8 mouse cellular contexts compared by ENCODE assay signal in genomic region chr1:184999780-185000599, GRCm38 (mm10). TPM values are rescaled to one million over a fixed set of nuclear protein-coding genes. Genes with fewer than 3 reads are reported as not detected.
DNase-seq lines count a peak whose midpoint lies in the region; ATAC-seq and TF ChIP-seq lines count a peak whose summit lies in the region.

No protein-coding gene starts in this region.

- peak overlapping the region; percentile 78 for H3K4me3 ChIP-seq in hindbrain, embryonic 14.5 days (replicated peaks; ENCODE audit: low read length)
- H3K4me3 ChIP-seq in midbrain, embryonic 14.5 days (replicated peaks; ENCODE audit: low read depth, low read length): peak overlapping the region; percentile 92
- peak overlapping the region; percentile 48 for H3K4me3 ChIP-seq in stomach, postnatal 0 days (ENCODE audit: low read depth, low read length)
- H3K4me3 ChIP-seq in thymus, adult 2 months (ENCODE audit: control insufficient read depth, insufficient read depth, low read length): no peak overlapping the region

- peak overlapping the region; percentile 66 for H3K4me2 ChIP-seq in hindbrain, embryonic 14.5 days (replicated peaks)
- H3K4me2 ChIP-seq in midbrain, embryonic 14.5 days (ENCODE audit: low read length): peak overlapping the region; percentile 83
- peak overlapping the region; percentile 89 for H3K4me2 ChIP-seq in stomach, postnatal 0 days (replicated peaks; ENCODE audit: low read depth)

- DNase-seq in adrenal gland, adult 18-20 months (ENCODE audit: low spot score in 2 of 2): peak; percentile 25 to 41
- peak; percentile 60 for DNase-seq in cerebellum, adult 8-10 months
- DNase-seq in forelimb bud, embryonic 11.5 days (ENCODE audit: low read depth, low spot score): peak; percentile 18
- peak; percentile 62 for DNase-seq in hindbrain, embryonic 14.5 days (ENCODE audit: low spot score)
- DNase-seq in left cerebral cortex, postnatal 25 days (ENCODE audit: low spot score in 2 of 2): peak; percentile 69 to 76
- peak; percentile 87 for DNase-seq in midbrain, embryonic 14.5 days
- peak; percentile 31 for DNase-seq in stomach, postnatal 0 days (ENCODE audit: low spot score)
- no peak for DNase-seq in thymus, adult 2 months

- intact Hi-C loops in left cerebral cortex, postnatal 25 days (cut with DNase I): loop anchor here (2.0 to 5.0 kb wide), 2 partner anchors 93 to 187 kb away; no protein-coding TSS in a partner anchor

- 1% methylated on average over 24 of the region's 65 CpGs for WGBS in hindbrain, embryonic 14.5 days
- under 1% methylated on average over 24 of the region's 65 CpGs for WGBS in midbrain, embryonic 14.5 days
- WGBS in stomach, postnatal 0 days: 3% methylated on average over 29 of the region's 65 CpGs
- WGBS in thymus, adult 2 months: 30% methylated on average over 65 of the region's 65 CpGs

- H3K36me3 ChIP-seq in hindbrain, embryonic 14.5 days (replicated peaks; ENCODE audit: control insufficient read depth, insufficient read depth): no peaks in the 10 kb centered on the region
- H3K36me3 ChIP-seq in midbrain, embryonic 14.5 days (ENCODE audit: control insufficient read depth, insufficient read depth, low read length): no peaks in the 10 kb centered on the region
- H3K36me3 ChIP-seq in stomach, postnatal 0 days (ENCODE audit: control insufficient read depth, insufficient read depth, low read length): no peaks in the 10 kb centered on the region
- H3K36me3 ChIP-seq in thymus, adult 2 months (ENCODE audit: control insufficient read depth, insufficient read depth, low read length): no peaks in the 10 kb centered on the region

- H3K9me3 ChIP-seq in hindbrain, embryonic 14.5 days (ENCODE audit: control insufficient read depth, low read length): no peaks in the 10 kb centered on the region
- H3K9me3 ChIP-seq in midbrain, embryonic 14.5 days (ENCODE audit: control insufficient read depth, low read length): no peaks in the 10 kb centered on the region
- no peaks in the 10 kb centered on the region for H3K9me3 ChIP-seq in stomach, postnatal 0 days (ENCODE audit: control insufficient read depth, low read length)

- H3K27me3 ChIP-seq in hindbrain, embryonic 14.5 days (ENCODE audit: control insufficient read depth, insufficient read depth, low read length): no peaks in the 10 kb centered on the region
- no peaks in the 10 kb centered on the region for H3K27me3 ChIP-seq in midbrain, embryonic 14.5 days (ENCODE audit: control insufficient read depth, insufficient read depth, low read length)
- no peaks in the 10 kb centered on the region; the same call in 1 of the 2 replicates for H3K27me3 ChIP-seq in stomach, postnatal 0 days (ENCODE audit: control insufficient read depth, insufficient read depth, low read length)
- H3K27me3 ChIP-seq in thymus, adult 2 months (ENCODE audit: control insufficient read depth, insufficient read depth, low read length): peaks cover 6% of the 10 kb centered on the region

- no peak for TF ChIP-seq CTCF in stomach, postnatal 0 days (IDR thresholded peaks at IDR 0.05; ENCODE audit: low read depth)
- no peak for TF ChIP-seq CTCF in thymus, adult 2 months (IDR thresholded peaks at IDR 0.05; ENCODE audit: borderline replicate concordance, control insufficient read depth, extremely low read depth, insufficient read depth, low read length, poor library complexity)

- peak; percentile 81 for ATAC-seq in hindbrain, embryonic 14.5 days (ENCODE audit: low FRiP score)
- ATAC-seq in midbrain, embryonic 14.5 days (ENCODE audit: low FRiP score, low TSS enrichment): peak; percentile 72
- ATAC-seq in stomach, postnatal 0 days (ENCODE audit: low FRiP score, low TSS enrichment): peak; percentile 59; the same call in 1 of the 2 replicates

- peak overlapping the region; percentile 94 for H3K9ac ChIP-seq in hindbrain, embryonic 14.5 days
- H3K9ac ChIP-seq in midbrain, embryonic 14.5 days (replicated peaks; ENCODE audit: low read length): peak overlapping the region; percentile 98
- peak overlapping the region; percentile 88 for H3K9ac ChIP-seq in stomach, postnatal 0 days (ENCODE audit: low read length)

- H3K4me1 ChIP-seq in hindbrain, embryonic 14.5 days (replicated peaks; ENCODE audit: control insufficient read depth, insufficient read depth, low read length): peaks cover 21% of the 10 kb centered on the region
- H3K4me1 ChIP-seq in midbrain, embryonic 14.5 days (ENCODE audit: control insufficient read depth, insufficient read depth, low read length): peaks cover 15% of the 10 kb centered on the region
- no peaks in the 10 kb centered on the region for H3K4me1 ChIP-seq in stomach, postnatal 0 days (replicated peaks; ENCODE audit: control insufficient read depth, insufficient read depth)
- H3K4me1 ChIP-seq in thymus, adult 2 months (replicated peaks; ENCODE audit: control insufficient read depth, insufficient read depth, low read length): no peaks in the 10 kb centered on the region; the same call in 1 of the 2 replicates

- H3K27ac ChIP-seq in hindbrain, embryonic 14.5 days: peak overlapping the region; percentile 95
- peak overlapping the region; percentile 95 for H3K27ac ChIP-seq in midbrain, embryonic 14.5 days (replicated peaks; ENCODE audit: low read depth, low read length)
- peak overlapping the region; percentile 49 for H3K27ac ChIP-seq in stomach, postnatal 0 days (replicated peaks)
- no peak overlapping the region for H3K27ac ChIP-seq in thymus, adult 2 months (ENCODE audit: control insufficient read depth, insufficient read depth, low read length)

- no peak for TF ChIP-seq POLR2A in thymus, adult 2 months (IDR thresholded peaks at IDR 0.05; ENCODE audit: control insufficient read depth, extremely low read depth, insufficient read depth, low read length, poor library complexity)

- no peak for TF ChIP-seq EP300 in stomach, postnatal 0 days (optimal IDR thresholded peaks at IDR 0.05)

RNA-seq across cellular contexts. Expression of gene Mark1, which starts 0.6 kb away (rescaled TPM):
- total RNA-seq in adrenal gland, adult 18-20 months (2021): 1 to 10 TPM; 5.7 to 6.5 TPM
- 12.5 and 12.9 TPM in 2 replicates for polyA plus RNA-seq in hindbrain, embryonic 14.5 days (2014; fragmentation: Nextera tagmentation; extraction: Ambion mirVana)
- 100 to 1,000 TPM in 1 of 2 experiments, 10 to 100 TPM in 1; 97.5 to 107 TPM for total RNA-seq in left cerebral cortex, postnatal 25 days (2021)
- polyA plus RNA-seq in midbrain, embryonic 14.5 days (2014; fragmentation: Nextera tagmentation; extraction: Ambion mirVana): 14.6 and 20.9 TPM in 2 replicates
- 1.0 and 1.4 TPM in 2 replicates for polyA plus RNA-seq in stomach, postnatal 0 days (2015; fragmentation: Nextera tagmentation; extraction: Ambion mirVana)
- 1.5 and 1.9 TPM in 2 replicates for polyA plus RNA-seq in thymus, adult 2 months (2012; rRNA removed)
